Comparison of ENCODE assay signal across 21 mouse cellular contexts in genomic region chr10:128444354-128444753, GRCm38 (mm10). TPM values are rescaled to one million over a fixed set of nuclear protein-coding genes. Genes with fewer than 3 reads are reported as not detected.
"Had no signal": no experiment of that assay in that cellular context is flagged by ENCODE, and none has a peak within 500 bp of the region (broad histone marks: within the 10 kb centered on the region; RNA-seq: fewer than 3 reads in every experiment).

No protein-coding gene starts in this region.

- DNase-seq: liver, postnatal 0 days; lung, adult 2 months; lung, postnatal 14 days; lung, postnatal 36 days; right cerebral cortex, postnatal 14 days; thymus, adult 2 months; thymus, postnatal 25 days; thymus, postnatal 4 days had no signal

- H3K27ac ChIP-seq: lung, embryonic 15.5 days; macrophage; midbrain, embryonic 13.5 days; midbrain, embryonic 15.5 days; neural tube, embryonic 12.5 days; stomach, embryonic 15.5 days; stomach, postnatal 0 days had no signal

- ATAC-seq: liver, postnatal 0 days; lung, postnatal 0 days; midbrain, embryonic 13.5 days; midbrain, embryonic 15.5 days had no signal

- H3K4me1 ChIP-seq: lung, embryonic 15.5 days; midbrain, embryonic 13.5 days; midbrain, embryonic 15.5 days; neural tube, embryonic 12.5 days had no signal

- H3K9ac ChIP-seq: liver, postnatal 0 days; lung, embryonic 15.5 days; midbrain, embryonic 13.5 days; midbrain, embryonic 15.5 days; neural tube, embryonic 12.5 days; stomach, embryonic 15.5 days had no signal

- H3K4me3 ChIP-seq: lung, embryonic 15.5 days; midbrain, embryonic 13.5 days; midbrain, embryonic 15.5 days; neural tube, embryonic 12.5 days; stomach, embryonic 15.5 days had no signal

- H3K9me3 ChIP-seq: lung, embryonic 15.5 days; midbrain, embryonic 13.5 days; midbrain, embryonic 15.5 days; neural tube, embryonic 12.5 days; stomach, embryonic 15.5 days had no signal

- H3K4me2 ChIP-seq: lung, embryonic 15.5 days; midbrain, embryonic 11.5 days; midbrain, embryonic 13.5 days; midbrain, embryonic 15.5 days; neural tube, embryonic 12.5 days; stomach, embryonic 15.5 days had no signal

- H3K27me3 ChIP-seq: lung, embryonic 15.5 days; midbrain, embryonic 13.5 days; midbrain, embryonic 15.5 days; neural tube, embryonic 12.5 days; stomach, embryonic 15.5 days had no signal

RNA-seq across cellular contexts. Expression of gene Slc39a5, which starts 43.3 kb away (rescaled TPM):
- total RNA-seq: megakaryocyte, adult 5-6 weeks; monocyte, adult 5-6 weeks; neutrophil, adult 5-6 weeks had no signal
- polyA plus RNA-seq: lung, adult 2 months; lung, postnatal 0 days; macrophage; midbrain, embryonic 11.5 days; midbrain, embryonic 15.5 days; neural tube, embryonic 12.5 days; urinary bladder, adult 2 months had no signal
